Mouse (Mus musculus): ENCODE measurements around the gene Oaz1.

Oaz1 gene

GRCm38 (mm10) chr10:80845055-80845693 lies 18.7 kb downstream of the Oaz1 start:
- DNase-seq (ENCODE audit: low read depth in 1 of 2, low spot score in 2 of 2), result no peak

DNA sequence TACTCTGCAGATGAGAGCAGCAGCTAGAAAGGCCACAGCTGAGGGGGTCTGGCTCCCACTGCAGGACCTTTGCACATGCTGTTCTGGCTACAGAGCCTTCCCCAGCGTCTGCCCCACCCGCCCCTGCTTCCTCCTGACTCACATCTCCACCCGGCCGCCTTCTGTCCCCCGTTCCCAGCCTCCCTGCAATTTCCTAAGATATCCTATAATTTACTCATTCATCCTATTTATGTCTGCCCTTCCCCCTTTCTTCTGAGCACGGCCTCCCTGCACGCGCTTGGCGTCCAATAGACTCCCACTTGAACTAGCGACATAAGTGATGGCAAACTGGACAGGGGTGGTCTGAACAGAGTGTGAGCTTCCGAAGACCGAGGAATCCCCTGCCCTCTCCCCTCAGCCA lies 19.3 kb downstream of the Oaz1 start:
- no peak for DNase-seq (ENCODE audit: low read depth in 1 of 2, low spot score in 2 of 2)

- DNase-seq (ENCODE audit: low read depth in 1 of 2, low spot score in 2 of 2), result peak in 1 of 2 experiments; percentile 33
Observed at GRCm38 (mm10) chr10:80848571-80848970, 22.1 kb downstream of the Oaz1 start.

DNA sequence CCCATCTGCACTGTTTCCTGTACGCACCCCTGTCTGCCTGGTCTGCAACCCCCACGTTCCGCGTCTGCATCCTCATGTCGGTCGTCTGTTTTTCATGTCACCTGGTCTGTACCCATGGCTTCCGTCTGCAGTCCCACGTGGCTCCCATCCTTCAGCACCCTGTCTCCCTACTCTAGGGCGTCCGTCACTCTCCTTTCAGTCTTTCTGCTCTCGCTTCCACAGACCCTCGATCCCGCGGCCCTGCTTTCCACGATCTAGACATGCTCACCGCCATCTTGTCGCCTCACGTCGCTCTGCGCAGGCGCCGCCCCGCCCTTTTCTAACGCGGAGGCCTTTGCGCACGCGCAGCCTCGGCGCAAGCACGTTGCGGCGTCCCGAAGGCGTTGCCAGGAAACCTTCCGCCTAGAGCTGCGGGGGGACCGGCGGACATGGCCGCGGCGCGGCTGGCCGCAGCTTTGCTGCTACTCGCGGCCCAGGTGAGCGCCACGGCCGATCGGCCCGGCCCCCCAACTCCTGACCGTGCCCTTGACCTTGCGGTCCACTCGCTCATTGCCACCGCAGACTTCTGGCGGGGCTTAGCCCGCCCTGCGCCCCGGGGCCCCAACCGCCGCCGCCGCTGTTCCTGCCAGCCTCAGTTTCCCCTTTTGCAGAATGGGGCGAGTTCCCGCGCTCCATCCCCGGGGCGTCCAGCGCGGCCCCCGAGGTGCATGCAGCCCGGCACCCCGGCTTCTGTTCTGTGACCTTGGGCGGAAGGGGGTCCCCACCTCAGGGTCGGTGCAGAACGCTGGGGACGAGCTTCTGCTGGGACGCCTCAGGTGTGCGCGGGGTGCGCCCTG lies 28.7 kb downstream of the Oaz1 start, which contains the start of the genes Lsm7 and Sppl2b:
Lsm7 (minus strand) TSS at position 297 of the 836 bp plus-strand sequence.
Sppl2b (plus strand) TSS at position 363 of the 836 bp plus-strand sequence.
- DNase-seq (ENCODE audit: low read depth in 1 of 2, low spot score in 2 of 2), result peak; percentile 90 to 96

- no peak for DNase-seq (ENCODE audit: low read depth in 1 of 2, low spot score in 2 of 2)
Observed at GRCm38 (mm10) chr10:80855749-80856073, 29.3 kb downstream of the Oaz1 start.

- DNase-seq (ENCODE audit: low read depth in 1 of 2, low spot score in 2 of 2), result no peak
Observed at GRCm38 (mm10) chr10:80856267-80856666, 29.8 kb downstream of the Oaz1 start.

GRCm38 (mm10) chr10:80856908-80857307 lies 30.5 kb downstream of the Oaz1 start:
- no peak for DNase-seq (ENCODE audit: low read depth in 1 of 2, low spot score in 2 of 2)

DNA sequence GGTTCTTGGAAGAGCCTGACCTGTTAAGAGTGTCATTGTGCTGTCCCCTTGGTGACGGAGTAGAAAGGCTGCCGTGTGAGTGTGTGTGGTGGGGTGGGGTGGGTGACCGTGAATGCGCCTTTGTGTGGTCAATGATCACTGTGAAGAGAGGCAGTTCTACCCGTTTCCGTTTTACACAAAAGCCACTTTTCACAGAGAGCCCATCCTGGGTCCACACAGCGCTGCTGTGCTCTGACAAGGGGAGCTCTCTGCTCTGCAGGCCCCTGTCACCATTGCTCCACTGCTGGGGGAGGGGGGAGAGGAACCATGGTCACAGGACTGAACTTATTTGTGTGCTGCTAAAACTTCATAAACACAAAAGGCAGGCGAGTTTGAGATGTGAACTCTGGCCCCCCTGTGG lies 30.9 kb downstream of the Oaz1 start:
- no peak for DNase-seq (ENCODE audit: low read depth in 1 of 2, low spot score in 2 of 2)

DNA sequence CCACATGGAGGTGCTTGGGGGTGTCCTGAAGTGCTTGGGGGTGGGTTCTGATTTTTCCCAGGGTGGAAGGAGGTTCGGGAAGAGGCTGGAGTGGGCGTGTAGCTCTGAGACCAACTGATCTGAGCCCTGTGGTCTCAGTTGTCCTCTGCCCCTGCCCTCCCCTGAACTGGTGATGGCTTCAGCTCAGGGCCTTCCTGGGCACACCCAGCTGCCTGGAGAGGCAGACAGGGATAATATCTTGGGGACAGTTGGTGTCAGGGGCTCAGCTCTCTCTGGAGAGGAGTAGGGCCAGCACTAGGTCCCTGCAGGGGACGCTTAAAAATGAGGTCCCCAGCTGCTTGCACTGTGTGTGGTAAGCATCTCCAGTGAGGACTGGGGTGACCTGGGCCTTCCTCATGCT lies 31.4 kb downstream of the Oaz1 start:
- no peak for DNase-seq (ENCODE audit: low read depth in 1 of 2, low spot score in 2 of 2)

- no peak for DNase-seq (ENCODE audit: low read depth in 1 of 2, low spot score in 2 of 2)
Observed at GRCm38 (mm10) chr10:80858350-80858935, 32.0 kb downstream of the Oaz1 start.

DNA sequence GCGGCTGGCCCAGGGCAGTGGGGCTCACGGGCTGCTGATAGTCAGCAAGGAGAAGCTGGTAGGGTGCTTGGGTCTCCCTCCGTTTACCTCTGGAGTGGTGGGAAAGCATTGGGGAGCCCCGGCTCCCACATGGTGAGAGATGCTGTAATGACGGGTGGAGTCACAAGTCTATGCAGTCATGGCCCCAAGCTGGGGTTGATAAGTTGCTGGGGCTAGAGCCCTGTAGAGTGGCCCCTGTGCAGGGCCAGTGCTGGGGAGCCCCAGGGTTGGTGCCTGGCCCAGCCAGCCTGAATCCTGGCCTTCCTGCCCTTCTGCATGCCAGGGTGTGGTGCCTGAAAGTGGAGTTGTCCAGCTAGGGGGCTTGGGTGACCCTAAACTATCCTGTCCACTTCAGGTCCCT lies 35.8 kb downstream of the Oaz1 start:
- no peak for DNase-seq (ENCODE audit: low read depth in 1 of 2, low spot score in 2 of 2)

DNA sequence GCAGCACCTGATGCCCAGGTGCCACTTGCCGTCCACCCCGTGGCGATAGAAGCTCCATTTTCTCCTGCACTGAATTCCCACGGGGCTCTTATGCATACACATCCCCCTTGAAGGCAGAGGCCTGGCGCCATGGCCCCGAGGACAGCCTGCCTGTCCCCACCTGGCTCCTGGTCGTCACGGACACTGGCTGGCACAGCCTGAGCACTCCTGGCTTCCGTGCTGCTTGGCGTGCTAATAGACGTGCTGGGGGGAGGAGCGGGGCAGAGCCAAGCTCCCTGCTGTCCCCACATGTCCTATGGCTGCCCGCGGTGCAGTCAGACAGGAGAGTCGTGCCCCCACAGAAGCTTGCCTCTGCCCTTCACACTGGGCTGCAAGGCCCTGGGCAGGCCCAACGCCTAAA lies 38.0 kb downstream of the Oaz1 start:
- no peak for DNase-seq (ENCODE audit: low read depth in 1 of 2, low spot score in 2 of 2)

GRCm38 (mm10) chr10:80870993-80871392 lies 44.5 kb downstream of the Oaz1 start:
- no peak for DNase-seq (ENCODE audit: low read depth in 1 of 2, low spot score in 2 of 2)

- no peak for DNase-seq (ENCODE audit: low read depth in 1 of 2, low spot score in 2 of 2)
Observed at GRCm38 (mm10) chr10:80871581-80871980, 45.1 kb downstream of the Oaz1 start, which contains the start of gene Tmprss9. Tmprss9 (plus strand) TSS chr10:80871848.

- DNase-seq (ENCODE audit: low read depth in 1 of 2, low spot score in 2 of 2), result no peak
Observed at GRCm38 (mm10) chr10:80874035-80874434, 47.6 kb downstream of the Oaz1 start.

GRCm38 (mm10) chr10:80876028-80876427 lies 49.6 kb downstream of the Oaz1 start:
- no peak for DNase-seq (ENCODE audit: low read depth in 1 of 2, low spot score in 2 of 2)

GRCm38 (mm10) chr10:80876594-80876993 lies 50.1 kb downstream of the Oaz1 start:
- no peak for DNase-seq (ENCODE audit: low read depth in 1 of 2, low spot score in 2 of 2)
